Mouse (Mus musculus) forebrain, embryonic 12.5 days (tissue): ENCODE results near the gene Tectb. TPM values are rescaled to one million over a fixed set of nuclear protein-coding genes. Genes with fewer than 3 reads are reported as not detected.
"Not testable (repeated sequence)": the region's sequence is repeated elsewhere in the genome, so short reads cannot be mapped to it uniquely, and the experiment has no call there.

Experiments used
- ATAC-seq: fragments of 200-750 bp; cut with Nextera tagmentation; 2 replicates; pipeline ENCODE4 v1.8.0; 2017; ENCODE audit warnings: moderate TSS enrichment; ENCODE audit not compliant: low FRiP score
- H3K27ac ChIP-seq: fragments of 300-500 bp; sonication (generic); 2 replicates; pipeline ENCODE4 v1.5.1; 2016; ENCODE audit warnings: mild to moderate bottlenecking
- H3K27me3 ChIP-seq: fragments of 300-500 bp; sonication (generic); 2 replicates; pipeline ENCODE4 v1.6.1; 2016; ENCODE audit warnings: mild to moderate bottlenecking
- H3K36me3 ChIP-seq: fragments of 300-500 bp; sonication (generic); replicated peaks from 2 replicates; pipeline ENCODE4 v1.6.1; 2016; ENCODE audit warnings: mild to moderate bottlenecking
- H3K4me1 ChIP-seq: fragments of 300-500 bp; sonication (generic); 2 replicates; pipeline ENCODE4 v1.6.1; 2016
- H3K4me2 ChIP-seq: fragments of 300-500 bp; sonication (generic); 2 replicates; pipeline ENCODE4 v1.6.1; 2016; ENCODE audit warnings: mild to moderate bottlenecking, moderate library complexity
- H3K4me3 ChIP-seq: fragments of 300-500 bp; sonication (generic); replicated peaks from 2 replicates; pipeline ENCODE4 v1.5.1; 2016; ENCODE audit warnings: mild to moderate bottlenecking
- H3K9ac ChIP-seq: fragments of 300-500 bp; sonication (generic); 2 replicates; pipeline ENCODE4 v1.6.1; 2016; ENCODE audit warnings: mild to moderate bottlenecking
- H3K9me3 ChIP-seq: fragments of 300-500 bp; sonication (generic); 2 replicates; pipeline ENCODE4 v1.6.1; 2016
- WGBS: fragments of 180-500 bp; shearing (Covaris S2); methylation state at CpG from one replicate; pipeline ENCODE4 v1.1.7; 2016; 5-methylcytosine and 5-hydroxymethylcytosine counted together
- polyA plus RNA-seq: library from polyadenylated mRNA; unstranded; fragments of >200 nt; fragmentation: Nextera tagmentation; extraction: Ambion mirVana; gene quantifications from 2 replicates; pipeline ENCODE4 v1.2.1, GENCODE M21; 2016

Gene Tectb
- polyA plus RNA-seq, 1 experiment from 2014 or later: 0.13 TPM

- H3K27me3 ChIP-seq: no peaks in the 10 kb centered on the region
- H3K4me3 ChIP-seq: no peak overlapping the region
- peaks cover 16% of the 10 kb centered on the region; the same call in 1 of the 2 replicates for H3K9me3 ChIP-seq
- no peaks in the 10 kb centered on the region for H3K36me3 ChIP-seq
- H3K4me1 ChIP-seq: no peaks in the 10 kb centered on the region; the same call in 1 of the 2 replicates
- 68% methylated on average over 2 of the region's 2 CpGs for WGBS
- H3K9ac ChIP-seq: no peak overlapping the region
- no peak overlapping the region for H3K4me2 ChIP-seq
- H3K27ac ChIP-seq: no peak overlapping the region
- no peak for ATAC-seq
Observed at GRCm38 (mm10) chr19:55167741-55168140, 12.8 kb upstream of the Tectb start.

DNA sequence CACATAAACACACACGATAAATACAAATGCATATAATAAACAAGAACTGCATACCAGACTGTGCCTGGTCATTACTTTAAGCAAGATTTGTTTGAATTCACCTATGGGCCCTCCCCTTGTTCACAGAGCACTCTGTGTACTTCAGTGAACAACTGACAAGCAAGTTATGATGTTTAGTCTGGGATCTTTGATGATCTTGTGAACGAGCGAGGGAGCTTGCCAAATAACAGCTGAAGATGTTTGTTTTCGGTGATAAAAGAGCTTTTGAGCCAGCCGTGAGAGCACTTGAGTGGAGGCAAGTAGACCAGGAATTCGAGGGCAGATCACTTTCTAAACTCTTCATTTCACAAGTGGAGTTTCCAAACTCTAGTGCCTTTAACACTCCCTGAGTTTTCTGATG is 12.2 kb upstream of the Tectb start:
- Histone ChIP-seq H3K4me2 (no peak overlapping the region), H3K4me3 (no peak overlapping the region), H3K36me3 (no peaks in the 10 kb centered on the region), H3K27ac (no peak overlapping the region), H3K27me3 (no peaks in the 10 kb centered on the region), H3K9ac (no peak overlapping the region), H3K9me3 (peaks cover 16% of the 10 kb centered on the region; the same call in 1 of the 2 replicates), H3K4me1 (no peaks in the 10 kb centered on the region; the same call in 1 of the 2 replicates)
- 80% methylated on average over 6 of the region's 6 CpGs for WGBS
- no peak for ATAC-seq

DNA sequence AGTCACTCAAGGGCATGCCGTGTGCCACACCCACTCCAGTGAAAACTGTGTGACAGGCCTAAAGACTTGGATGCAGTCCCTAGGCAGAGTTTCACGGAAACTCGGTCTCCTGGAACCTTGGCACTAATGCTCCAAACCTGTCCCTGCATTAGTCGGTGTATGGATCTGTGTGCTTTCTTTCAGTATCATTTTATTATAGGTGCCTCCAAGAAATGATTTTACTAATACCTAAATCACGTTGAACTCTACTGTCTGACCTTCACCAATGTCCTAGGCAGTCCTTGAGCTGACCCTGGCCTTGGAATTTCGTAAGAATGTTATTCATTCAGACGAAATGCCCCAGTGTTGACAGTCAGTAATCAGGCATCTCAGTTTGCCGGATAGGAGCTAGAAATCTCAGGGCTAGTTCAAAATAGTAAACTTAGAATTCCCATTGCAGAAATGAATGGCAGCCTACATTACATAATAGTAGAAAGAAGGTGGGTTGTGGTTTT is 11.2 kb upstream of the Tectb start:
- H3K9ac ChIP-seq, ATAC-seq, H3K36me3 ChIP-seq, H3K4me2 ChIP-seq, H3K27me3 ChIP-seq, H3K4me3 ChIP-seq, H3K27ac ChIP-seq, H3K4me1 ChIP-seq: not testable (repeated sequence)
- 93% methylated on average over 8 of the region's 8 CpGs for WGBS
- H3K9me3 ChIP-seq: peaks cover 16% of the 10 kb centered on the region; the same call in 1 of the 2 replicates

DNA sequence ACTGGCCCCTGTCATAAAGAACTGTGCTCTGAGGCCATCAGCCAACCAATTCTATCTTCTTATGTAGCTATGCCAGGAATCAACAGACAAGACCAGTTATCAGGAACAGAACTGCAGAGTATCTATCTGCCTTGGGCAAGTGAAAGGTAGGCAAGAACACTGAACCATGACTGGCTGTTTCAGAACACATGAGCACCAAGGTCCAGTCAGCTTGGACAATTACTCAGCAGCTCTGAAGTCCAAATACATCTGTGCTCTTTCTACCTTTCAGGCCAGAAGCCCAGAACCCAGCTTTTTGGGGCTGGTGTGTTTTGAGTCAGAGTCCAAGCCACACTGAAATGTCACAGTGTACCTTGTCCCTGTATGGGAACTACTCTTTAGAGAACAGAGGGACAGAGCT is 10.1 kb upstream of the Tectb start:
- no peak for ATAC-seq
- Histone ChIP-seq H3K4me2 (no peak overlapping the region), H3K4me3 (no peak overlapping the region), H3K9ac (no peak overlapping the region), H3K27me3 (no peaks in the 10 kb centered on the region), H3K36me3 (no peaks in the 10 kb centered on the region), H3K27ac (no peak overlapping the region), H3K9me3 (peaks cover 16% of the 10 kb centered on the region; the same call in 1 of the 2 replicates), H3K4me1 (no peaks in the 10 kb centered on the region; the same call in 1 of the 2 replicates)

GRCm38 (mm10) chr19:55171585-55171984 is 8.9 kb upstream of the Tectb start:
- no peak overlapping the region for H3K27ac ChIP-seq
- no peak overlapping the region for H3K4me3 ChIP-seq
- peaks cover 16% of the 10 kb centered on the region; the same call in 1 of the 2 replicates for H3K9me3 ChIP-seq
- H3K36me3 ChIP-seq: no peaks in the 10 kb centered on the region
- no peak for ATAC-seq
- no peak overlapping the region for H3K4me2 ChIP-seq
- H3K27me3 ChIP-seq: no peaks in the 10 kb centered on the region
- no peak overlapping the region for H3K9ac ChIP-seq
- 89% methylated on average over 1 of the region's 1 CpGs for WGBS
- H3K4me1 ChIP-seq: no peaks in the 10 kb centered on the region; the same call in 1 of the 2 replicates

DNA sequence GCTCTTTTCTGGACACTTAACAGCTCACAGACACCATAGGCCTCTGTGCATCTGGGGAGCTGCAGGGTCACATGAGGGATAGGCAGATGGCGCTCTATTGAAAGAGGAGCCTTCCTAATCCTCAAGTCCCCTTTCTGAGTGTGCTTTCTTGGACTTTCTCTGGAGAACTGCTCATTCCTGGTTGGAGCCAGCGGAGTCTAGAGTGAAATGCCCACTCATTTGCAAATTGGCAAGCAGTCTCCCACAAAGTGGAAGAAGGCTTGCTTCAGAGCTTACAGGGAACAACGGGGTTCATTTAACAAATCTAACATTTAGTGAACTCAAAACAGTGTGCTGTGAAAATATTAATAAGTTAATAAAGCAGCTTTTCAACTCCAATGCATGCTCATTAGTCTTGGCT is 3.4 kb upstream of the Tectb start:
- Histone ChIP-seq H3K4me2 (no peak overlapping the region), H3K27me3 (no peaks in the 10 kb centered on the region), H3K27ac (no peak overlapping the region), H3K4me1 (no peaks in the 10 kb centered on the region), H3K9ac (no peak overlapping the region), H3K9me3 (no peaks in the 10 kb centered on the region), H3K36me3 (no peaks in the 10 kb centered on the region), H3K4me3 (no peak overlapping the region)
- no peak for ATAC-seq
- WGBS: 89% methylated on average over 3 of the region's 3 CpGs

DNA sequence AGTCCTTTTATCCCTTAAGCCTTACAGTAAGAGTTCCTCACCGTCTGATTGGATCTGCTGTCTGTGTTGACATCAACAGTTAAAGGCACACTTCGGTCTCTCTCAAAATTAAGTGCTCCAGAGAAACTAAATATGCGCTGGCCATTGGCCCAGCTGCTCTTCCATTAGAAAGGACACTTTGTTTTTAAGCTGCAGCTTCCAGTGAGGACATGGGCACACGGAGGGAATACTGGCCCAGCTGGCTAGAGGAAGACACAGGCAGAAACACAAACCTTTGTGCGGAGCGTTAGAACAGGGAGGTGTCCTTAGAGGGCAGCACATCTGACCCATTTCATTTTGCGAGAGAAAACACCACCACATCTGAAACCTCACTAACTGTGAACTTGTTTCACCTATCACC is 3.9 kb downstream of the Tectb start:
- Histone ChIP-seq H3K4me3 (no peak overlapping the region), H3K9me3 (no peaks in the 10 kb centered on the region), H3K4me1 (peaks cover 16% of the 10 kb centered on the region), H3K27ac (no peak overlapping the region), H3K9ac (no peak overlapping the region), H3K27me3 (no peaks in the 10 kb centered on the region), H3K4me2 (no peak overlapping the region), H3K36me3 (no peaks in the 10 kb centered on the region)
- 65% methylated on average over 7 of the region's 7 CpGs for WGBS
- no peak for ATAC-seq

- H3K9me3 ChIP-seq: no peaks in the 10 kb centered on the region
- H3K4me2 ChIP-seq: no peak overlapping the region
- peak; percentile 63 for ATAC-seq
- H3K4me1 ChIP-seq: peaks cover 16% of the 10 kb centered on the region
- H3K27ac ChIP-seq: no peak overlapping the region
- no peaks in the 10 kb centered on the region for H3K36me3 ChIP-seq
- H3K4me3 ChIP-seq: no peak overlapping the region
- H3K9ac ChIP-seq: no peak overlapping the region
- 58% methylated on average over 7 of the region's 7 CpGs for WGBS
- H3K27me3 ChIP-seq: no peaks in the 10 kb centered on the region
Observed at GRCm38 (mm10) chr19:55185074-55185473, 4.5 kb downstream of the Tectb start.

- H3K9ac ChIP-seq: no peak overlapping the region
- no peak overlapping the region for H3K27ac ChIP-seq
- no peaks in the 10 kb centered on the region for H3K9me3 ChIP-seq
- no peaks in the 10 kb centered on the region for H3K27me3 ChIP-seq
- H3K4me2 ChIP-seq: no peak overlapping the region
- WGBS: 37% methylated on average over 3 of the region's 3 CpGs
- H3K36me3 ChIP-seq: no peaks in the 10 kb centered on the region
- peaks cover 16% of the 10 kb centered on the region for H3K4me1 ChIP-seq
- ATAC-seq: peak; percentile 70
- no peak overlapping the region for H3K4me3 ChIP-seq
Observed at GRCm38 (mm10) chr19:55185651-55186050, 5.1 kb downstream of the Tectb start.

DNA sequence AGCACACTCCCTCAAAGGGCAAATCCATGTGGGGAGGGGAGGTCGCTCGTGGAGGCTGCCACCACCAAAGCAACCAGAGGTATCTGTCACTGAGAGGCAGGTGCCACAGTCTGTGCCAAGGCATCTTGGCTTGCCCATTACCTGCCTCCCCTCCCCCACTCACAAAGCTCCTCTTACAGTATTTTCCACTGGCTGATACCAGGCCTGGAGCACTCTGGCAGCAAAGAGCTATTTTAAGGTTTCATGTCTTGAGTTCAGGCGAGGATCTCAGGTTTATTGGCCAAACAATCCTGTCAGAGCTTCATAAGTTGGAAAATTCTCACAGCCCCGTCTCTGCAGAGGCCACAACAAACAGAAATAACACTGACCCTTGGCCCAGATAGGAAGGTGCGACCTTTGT is 9.5 kb downstream of the Tectb start:
- Histone ChIP-seq H3K36me3 (no peaks in the 10 kb centered on the region), H3K27me3 (no peaks in the 10 kb centered on the region), H3K9ac (no peak overlapping the region), H3K27ac (no peak overlapping the region), H3K9me3 (no peaks in the 10 kb centered on the region), H3K4me3 (no peak overlapping the region), H3K4me1 (peaks cover 9% of the 10 kb centered on the region), H3K4me2 (no peak overlapping the region)
- WGBS: 83% methylated on average over 5 of the region's 5 CpGs
- ATAC-seq: no peak

GRCm38 (mm10) chr19:55191596-55191995 is 11.1 kb downstream of the Tectb start:
- WGBS: 82% methylated on average over 2 of the region's 2 CpGs
- H3K36me3 ChIP-seq: no peaks in the 10 kb centered on the region
- no peaks in the 10 kb centered on the region for H3K9me3 ChIP-seq
- no peak overlapping the region for H3K9ac ChIP-seq
- no peaks in the 10 kb centered on the region for H3K27me3 ChIP-seq
- H3K4me3 ChIP-seq: no peak overlapping the region
- H3K4me1 ChIP-seq: no peaks in the 10 kb centered on the region
- no peak overlapping the region for H3K4me2 ChIP-seq
- no peak for ATAC-seq
- H3K27ac ChIP-seq: no peak overlapping the region

- Histone ChIP-seq H3K27ac (no peak overlapping the region), H3K4me3 (no peak overlapping the region), H3K27me3 (no peaks in the 10 kb centered on the region), H3K9ac (no peak overlapping the region), H3K4me2 (no peak overlapping the region), H3K9me3 (no peaks in the 10 kb centered on the region), H3K36me3 (no peaks in the 10 kb centered on the region), H3K4me1 (no peaks in the 10 kb centered on the region)
- ATAC-seq: no peak
- 92% methylated on average over 21 of the region's 21 CpGs for WGBS
Observed at GRCm38 (mm10) chr19:55192254-55192945, 11.9 kb downstream of the Tectb start.

GRCm38 (mm10) chr19:55193717-55194394 is 13.3 kb downstream of the Tectb start:
- H3K27me3 ChIP-seq: no peaks in the 10 kb centered on the region
- 77% methylated on average over 11 of the region's 11 CpGs for WGBS
- H3K27ac ChIP-seq: no peak overlapping the region
- no peaks in the 10 kb centered on the region for H3K4me1 ChIP-seq
- no peaks in the 10 kb centered on the region for H3K36me3 ChIP-seq
- no peak overlapping the region for H3K9ac ChIP-seq
- ATAC-seq: no peak
- H3K4me3 ChIP-seq: no peak overlapping the region
- no peak overlapping the region for H3K4me2 ChIP-seq
- H3K9me3 ChIP-seq: no peaks in the 10 kb centered on the region
